Mouse (Mus musculus): Measurements from ENCODE around the gene Rnf157. TPM values are rescaled to one million over a fixed set of nuclear protein-coding genes. Genes with fewer than 3 reads are reported as not detected.

Gene Rnf157
- polyA plus RNA-seq, 1 experiment from 2014 or later, result 20.8 TPM

DNA sequence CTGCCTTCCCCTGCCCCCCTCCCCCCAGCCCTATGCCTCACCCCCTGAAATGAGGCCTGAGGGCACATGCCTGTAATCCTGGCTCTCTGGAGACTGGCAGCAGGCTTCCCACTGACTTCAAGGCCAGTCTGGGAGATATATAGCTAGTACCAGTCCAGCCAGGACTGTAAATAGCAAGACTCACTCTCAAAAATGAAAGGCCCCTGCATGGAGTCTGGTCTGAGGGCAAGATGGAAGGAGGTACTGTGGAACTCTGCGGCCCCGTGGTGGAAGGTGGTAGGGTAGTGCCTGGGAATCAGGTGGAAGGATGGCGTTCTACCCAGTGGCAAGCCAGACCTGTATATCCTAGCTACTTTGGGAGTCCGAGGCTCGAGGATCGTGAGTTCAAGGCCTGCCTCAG, 31.1 kb upstream of the Rnf157 start:
- no peak overlapping the region for H3K27ac ChIP-seq (replicated peaks; ENCODE audit: low read depth, low read length)
- 89% methylated on average over 6 of the region's 6 CpGs for WGBS

DNA sequence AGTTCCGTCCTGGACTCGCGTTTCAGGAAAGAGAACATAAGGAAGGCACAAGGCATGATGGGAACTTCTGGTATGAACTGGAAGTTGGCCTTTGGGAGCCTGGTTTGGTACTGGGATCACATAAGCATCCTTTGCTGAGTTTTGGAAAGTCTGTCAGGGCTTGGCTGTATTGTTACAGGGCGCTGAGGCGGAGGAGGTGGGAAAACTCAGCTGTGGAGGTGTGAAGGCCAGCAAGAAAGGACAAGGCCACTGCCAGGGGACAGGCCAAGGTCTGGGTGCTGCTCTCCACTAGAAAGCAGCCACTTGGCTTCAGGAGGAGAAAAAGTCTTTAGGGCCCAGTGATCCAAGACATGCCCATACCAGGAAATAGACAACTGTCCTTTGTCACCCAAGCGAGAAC, 30.5 kb upstream of the Rnf157 start:
- Histone ChIP-seq H3K27ac (replicated peaks; ENCODE audit: low read depth, low read length) (no peak overlapping the region), H3K27me3 (ENCODE audit: control insufficient read depth, insufficient read depth, low read length) (peaks cover 11% of the 10 kb centered on the region), H3K9me3 (ENCODE audit: control insufficient read depth, low read length) (no peaks in the 10 kb centered on the region), H3K4me3 (ENCODE audit: low read depth, low read length) (no peak overlapping the region), H3K9ac (ENCODE audit: low read length) (no peak overlapping the region), H3K4me2 (ENCODE audit: low read depth, severe bottlenecking) (no peak overlapping the region), H3K4me1 (ENCODE audit: control insufficient read depth, insufficient read depth, low read length) (no peaks in the 10 kb centered on the region), H3K36me3 (ENCODE audit: control insufficient read depth, insufficient read depth, low read length) (peaks cover 4% of the 10 kb centered on the region; the same call in 1 of the 2 replicates)
- WGBS, result 80% methylated on average over 6 of the region's 6 CpGs
- DNase-seq (ENCODE audit: low spot score) (no peak), ATAC-seq (ENCODE audit: insufficient number of reproducible peaks, low FRiP score, low TSS enrichment, low read depth) (no peak)

More for the DNA sequence above, 31.1 kb upstream of the Rnf157 start:
- H3K27me3 ChIP-seq (ENCODE audit: control insufficient read depth, insufficient read depth, low read length), result peaks cover 11% of the 10 kb centered on the region
- no peak overlapping the region for H3K9ac ChIP-seq (ENCODE audit: low read length)
- H3K9me3 ChIP-seq (ENCODE audit: control insufficient read depth, low read length), result no peaks in the 10 kb centered on the region
- no peak for DNase-seq (ENCODE audit: low spot score)
- no peaks in the 10 kb centered on the region for H3K4me1 ChIP-seq (ENCODE audit: control insufficient read depth, insufficient read depth, low read length)
- H3K36me3 ChIP-seq (ENCODE audit: control insufficient read depth, insufficient read depth, low read length), result peaks cover 3% of the 10 kb centered on the region; the same call in 1 of the 2 replicates
- no peak overlapping the region for H3K4me2 ChIP-seq (ENCODE audit: low read depth, severe bottlenecking)
- no peak for ATAC-seq (ENCODE audit: insufficient number of reproducible peaks, low FRiP score, low TSS enrichment, low read depth)
- no peak overlapping the region for H3K4me3 ChIP-seq (ENCODE audit: low read depth, low read length)

DNA sequence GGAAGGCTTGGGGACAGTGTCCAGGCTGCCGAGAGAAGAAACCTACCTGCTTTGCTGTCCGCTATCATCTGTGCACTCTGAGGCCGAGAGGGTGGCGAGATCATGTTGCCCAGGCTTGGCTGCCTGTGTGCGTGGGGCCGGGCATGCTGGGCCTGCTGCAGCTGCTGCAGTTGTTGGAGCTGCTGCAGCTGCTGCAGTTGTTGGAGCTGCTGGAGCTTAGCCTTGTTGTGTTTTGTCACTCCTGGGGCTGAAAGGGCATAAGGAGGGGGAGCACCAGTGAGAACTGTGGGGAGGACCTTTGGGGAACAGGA, 30.0 kb upstream of the Rnf157 start:
- no peaks in the 10 kb centered on the region for H3K4me1 ChIP-seq (ENCODE audit: control insufficient read depth, insufficient read depth, low read length)
- DNase-seq (ENCODE audit: low spot score) (no peak), ATAC-seq (ENCODE audit: insufficient number of reproducible peaks, low FRiP score, low TSS enrichment, low read depth) (no peak)
- H3K9me3 ChIP-seq (ENCODE audit: control insufficient read depth, low read length), result no peaks in the 10 kb centered on the region
- no peak overlapping the region for H3K4me3 ChIP-seq (ENCODE audit: low read depth, low read length)
- H3K27me3 ChIP-seq (ENCODE audit: control insufficient read depth, insufficient read depth, low read length), result peaks cover 11% of the 10 kb centered on the region
- no peak overlapping the region for H3K27ac ChIP-seq (replicated peaks; ENCODE audit: low read depth, low read length)
- H3K36me3 ChIP-seq (ENCODE audit: control insufficient read depth, insufficient read depth, low read length), result peaks cover 4% of the 10 kb centered on the region; the same call in 1 of the 2 replicates
- no peak overlapping the region for H3K9ac ChIP-seq (ENCODE audit: low read length)
- WGBS, result 77% methylated on average over 6 of the region's 6 CpGs
- no peak overlapping the region for H3K4me2 ChIP-seq (ENCODE audit: low read depth, severe bottlenecking)

DNA sequence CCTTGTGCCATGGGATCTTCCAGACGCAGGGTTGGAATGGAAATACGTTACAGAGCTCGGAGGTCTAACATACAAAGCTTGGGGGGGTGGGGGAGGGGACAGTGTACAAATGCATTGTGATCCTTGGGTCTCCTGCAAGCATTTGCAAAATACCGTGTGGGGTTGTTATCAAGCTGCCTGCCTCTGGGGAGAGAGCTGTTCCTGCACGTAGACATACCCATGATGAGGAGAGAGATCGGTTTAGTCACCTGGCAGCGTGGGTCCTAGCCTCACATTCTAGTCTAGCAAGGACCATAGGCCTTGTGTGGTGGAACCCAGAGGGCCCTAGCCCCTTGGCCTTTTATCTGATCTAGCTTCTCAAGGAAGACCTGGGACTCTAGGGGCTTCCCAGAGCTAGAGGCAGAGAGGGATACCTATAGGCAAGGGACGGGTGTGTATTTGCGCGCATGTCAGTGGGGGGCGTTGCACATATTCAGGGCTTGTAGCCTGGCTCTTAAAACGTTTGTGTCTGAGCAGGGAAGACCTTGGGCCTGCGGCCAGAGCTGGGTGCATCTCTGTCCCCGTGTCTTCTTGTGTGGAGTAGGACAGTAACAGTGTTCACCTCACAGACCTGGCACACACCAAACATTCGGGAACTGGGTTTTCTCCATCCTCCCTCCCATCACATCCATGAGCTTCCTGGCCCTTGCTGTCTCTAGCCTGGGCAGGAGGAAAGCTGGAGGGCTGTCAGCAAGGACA, 29.5 kb upstream of the Rnf157 start:
- Histone ChIP-seq H3K4me2 (ENCODE audit: low read depth, severe bottlenecking) (no peak overlapping the region), H3K4me3 (ENCODE audit: low read depth, low read length) (no peak overlapping the region), H3K4me1 (ENCODE audit: control insufficient read depth, insufficient read depth, low read length) (no peaks in the 10 kb centered on the region), H3K27ac (replicated peaks; ENCODE audit: low read depth, low read length) (no peak overlapping the region), H3K9me3 (ENCODE audit: control insufficient read depth, low read length) (no peaks in the 10 kb centered on the region), H3K27me3 (ENCODE audit: control insufficient read depth, insufficient read depth, low read length) (peaks cover 10% of the 10 kb centered on the region), H3K36me3 (ENCODE audit: control insufficient read depth, insufficient read depth, low read length) (peaks cover 7% of the 10 kb centered on the region; the same call in 1 of the 2 replicates), H3K9ac (ENCODE audit: low read length) (no peak overlapping the region)
- DNase-seq (ENCODE audit: low spot score), result no peak
- 85% methylated on average over 15 of the region's 15 CpGs for WGBS
- ATAC-seq (ENCODE audit: insufficient number of reproducible peaks, low FRiP score, low TSS enrichment, low read depth), result no peak

DNA sequence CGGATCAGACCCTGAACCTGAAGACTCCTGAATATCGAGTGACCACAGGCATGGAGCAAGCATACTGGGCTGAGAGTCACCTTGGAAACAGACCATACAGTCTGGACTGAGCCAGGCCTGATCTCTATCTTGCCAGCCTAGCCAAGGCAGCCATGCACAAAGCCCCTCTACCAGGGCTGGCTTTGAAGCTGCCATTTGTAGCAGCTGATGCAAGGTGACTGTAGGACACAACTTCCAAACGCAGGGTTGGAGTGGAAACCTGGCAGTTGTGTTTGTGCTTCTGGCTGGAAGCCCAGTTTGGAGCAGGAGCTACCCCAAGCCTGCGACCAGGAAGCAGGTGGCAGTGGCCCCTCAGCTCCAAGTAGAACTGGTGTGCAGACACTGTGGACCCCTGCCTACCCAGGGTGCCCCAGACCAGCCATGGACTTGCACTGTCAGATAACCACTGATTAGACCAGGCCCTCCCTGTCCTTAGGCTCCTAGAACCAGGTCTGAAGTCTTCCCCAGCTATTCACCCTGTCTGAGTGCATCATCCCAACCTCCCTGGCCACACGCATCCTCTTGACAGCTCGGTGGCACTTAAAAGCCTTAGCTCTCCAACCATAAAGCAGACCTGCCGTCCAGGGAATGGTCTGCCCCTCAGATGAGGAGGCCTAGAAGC, 27.7 kb upstream of the Rnf157 start:
- Histone ChIP-seq H3K4me1 (ENCODE audit: control insufficient read depth, insufficient read depth, low read length) (peaks cover 7% of the 10 kb centered on the region), H3K27ac (replicated peaks; ENCODE audit: low read depth, low read length) (no peak overlapping the region), H3K27me3 (ENCODE audit: control insufficient read depth, insufficient read depth, low read length) (no peaks in the 10 kb centered on the region), H3K4me3 (ENCODE audit: low read depth, low read length) (no peak overlapping the region), H3K9me3 (ENCODE audit: control insufficient read depth, low read length) (no peaks in the 10 kb centered on the region), H3K4me2 (ENCODE audit: low read depth, severe bottlenecking) (no peak overlapping the region), H3K36me3 (ENCODE audit: control insufficient read depth, insufficient read depth, low read length) (peaks cover 10% of the 10 kb centered on the region; the same call in 1 of the 2 replicates), H3K9ac (ENCODE audit: low read length) (no peak overlapping the region)
- 80% methylated on average over 7 of the region's 7 CpGs for WGBS
- ATAC-seq (ENCODE audit: insufficient number of reproducible peaks, low FRiP score, low TSS enrichment, low read depth) (no peak), DNase-seq (ENCODE audit: low spot score) (no peak)

DNA sequence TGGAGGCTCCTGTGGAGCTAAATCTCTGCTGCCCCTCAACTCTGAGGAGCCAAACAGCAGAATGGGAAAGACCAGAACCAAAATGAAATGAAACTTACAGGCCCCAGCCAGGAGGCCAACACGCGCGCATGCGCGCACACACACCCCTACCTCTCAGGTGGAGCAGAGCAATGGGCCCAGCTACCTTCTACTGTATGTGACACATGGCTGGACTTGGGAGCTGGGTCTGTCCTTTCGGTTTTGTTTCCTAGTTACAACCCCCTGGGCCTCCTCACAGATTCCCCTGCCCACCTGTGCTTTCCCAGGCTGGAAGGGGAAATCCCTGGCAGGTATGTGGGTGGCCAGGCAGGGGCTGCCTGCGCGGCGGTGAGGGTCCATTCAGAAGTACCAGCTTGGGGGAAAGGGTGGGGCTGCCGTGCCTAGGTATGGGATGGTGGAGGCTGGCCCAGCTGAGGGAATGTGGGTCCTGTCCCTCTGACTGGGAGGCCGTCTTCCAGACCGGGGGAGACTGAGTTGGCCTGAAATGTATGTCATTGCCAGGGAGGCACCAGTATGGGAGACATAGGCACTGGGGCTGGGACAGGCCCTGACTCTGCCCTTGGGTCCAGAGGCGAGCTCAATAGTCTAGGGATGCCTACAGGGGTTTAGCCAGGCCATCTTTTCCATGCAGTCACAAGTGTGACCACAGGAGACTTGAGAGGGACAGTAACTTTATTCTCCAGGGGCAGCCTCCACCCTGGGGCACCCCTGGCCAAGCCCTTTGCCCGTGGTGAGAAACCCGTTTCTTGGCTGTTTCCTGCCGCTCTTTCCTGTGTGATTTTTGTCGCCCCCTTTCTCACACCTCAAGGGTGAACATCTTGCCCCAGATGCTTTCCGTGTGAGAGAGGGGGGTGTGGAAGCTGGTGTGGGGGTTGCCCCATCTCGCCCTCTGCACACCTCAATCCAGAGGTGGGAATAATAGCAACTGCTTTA, 26.7 kb upstream of the Rnf157 start:
- H3K27me3 ChIP-seq (ENCODE audit: control insufficient read depth, insufficient read depth, low read length), result no peaks in the 10 kb centered on the region
- no peak overlapping the region for H3K9ac ChIP-seq (ENCODE audit: low read length)
- 72% methylated on average over 19 of the region's 19 CpGs for WGBS
- H3K4me3 ChIP-seq (ENCODE audit: low read depth, low read length), result no peak overlapping the region
- peaks cover 11% of the 10 kb centered on the region for H3K4me1 ChIP-seq (ENCODE audit: control insufficient read depth, insufficient read depth, low read length)
- DNase-seq (ENCODE audit: low spot score) (no peak), ATAC-seq (ENCODE audit: insufficient number of reproducible peaks, low FRiP score, low TSS enrichment, low read depth) (no peak)
- H3K27ac ChIP-seq (replicated peaks; ENCODE audit: low read depth, low read length), result no peak overlapping the region
- peaks cover 10% of the 10 kb centered on the region; the same call in 1 of the 2 replicates for H3K36me3 ChIP-seq (ENCODE audit: control insufficient read depth, insufficient read depth, low read length)
- H3K9me3 ChIP-seq (ENCODE audit: control insufficient read depth, low read length), result no peaks in the 10 kb centered on the region
- H3K4me2 ChIP-seq (ENCODE audit: low read depth, severe bottlenecking), result no peak overlapping the region; the same call in 1 of the 2 replicates

DNA sequence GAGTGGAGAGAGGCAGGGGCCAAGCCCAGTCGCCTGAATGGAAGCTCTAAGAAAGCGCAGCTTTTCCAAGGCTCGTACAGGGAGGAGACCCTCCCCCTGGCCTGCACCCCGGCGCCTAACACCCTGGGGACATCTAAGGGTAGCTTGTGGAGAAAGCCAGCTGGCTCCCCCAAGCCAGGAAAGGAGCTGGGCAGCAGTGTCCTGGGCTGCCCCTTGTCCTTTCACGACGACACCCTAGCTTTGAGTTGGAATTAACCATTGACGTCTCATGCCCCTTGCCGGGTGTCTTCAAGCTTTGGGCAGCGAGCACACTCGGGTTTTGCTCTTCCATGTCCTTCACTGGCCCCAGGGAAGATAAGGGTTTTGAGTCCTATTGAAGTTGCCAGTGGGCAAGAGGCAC, 24.7 kb upstream of the Rnf157 start:
- no peaks in the 10 kb centered on the region for H3K27me3 ChIP-seq (ENCODE audit: control insufficient read depth, insufficient read depth, low read length)
- H3K4me3 ChIP-seq (ENCODE audit: low read depth, low read length), result no peak overlapping the region
- H3K4me1 ChIP-seq (ENCODE audit: control insufficient read depth, insufficient read depth, low read length), result peaks cover 14% of the 10 kb centered on the region
- H3K9ac ChIP-seq (ENCODE audit: low read length), result no peak overlapping the region
- peaks cover 10% of the 10 kb centered on the region; the same call in 1 of the 2 replicates for H3K36me3 ChIP-seq (ENCODE audit: control insufficient read depth, insufficient read depth, low read length)
- no peaks in the 10 kb centered on the region for H3K9me3 ChIP-seq (ENCODE audit: control insufficient read depth, low read length)
- ATAC-seq (ENCODE audit: insufficient number of reproducible peaks, low FRiP score, low TSS enrichment, low read depth), result no peak
- H3K4me2 ChIP-seq (ENCODE audit: low read depth, severe bottlenecking), result no peak overlapping the region
- WGBS, result 86% methylated on average over 11 of the region's 11 CpGs
- no peak for DNase-seq (ENCODE audit: low spot score)
- H3K27ac ChIP-seq (replicated peaks; ENCODE audit: low read depth, low read length), result no peak overlapping the region

DNA sequence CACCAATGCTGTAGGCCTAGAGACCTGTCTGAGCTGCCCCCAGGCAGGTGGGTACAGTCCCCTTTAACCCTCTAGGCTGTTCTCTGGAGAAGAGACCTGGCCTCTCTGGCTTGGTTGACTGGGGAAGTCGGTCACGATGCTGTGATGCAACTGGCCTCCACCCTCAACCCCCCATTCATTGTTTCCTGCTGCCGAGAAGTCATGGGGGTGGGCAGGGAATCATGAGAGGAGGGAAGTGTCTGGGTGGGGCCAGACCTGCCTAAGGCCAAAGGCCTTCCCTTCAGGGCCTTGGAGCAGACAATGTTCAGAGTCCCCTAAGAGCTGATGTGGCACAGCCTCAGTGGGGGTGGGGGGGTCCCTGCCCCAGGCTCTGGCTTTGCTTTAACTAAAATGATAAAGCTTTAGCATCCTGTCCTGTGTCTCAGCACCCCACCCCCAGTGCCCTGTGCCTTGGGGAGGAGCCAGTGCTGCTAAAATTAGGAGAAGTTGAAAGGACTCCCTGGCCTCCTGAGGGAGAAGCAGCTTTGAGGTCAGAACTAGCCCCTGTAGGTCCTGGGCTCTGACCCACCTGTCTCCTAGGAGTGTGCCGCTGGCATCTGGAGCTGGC, 24.0 kb upstream of the Rnf157 start:
- H3K9me3 ChIP-seq (ENCODE audit: control insufficient read depth, low read length), result no peaks in the 10 kb centered on the region
- ATAC-seq (ENCODE audit: insufficient number of reproducible peaks, low FRiP score, low TSS enrichment, low read depth), result no peak
- H3K4me2 ChIP-seq (ENCODE audit: low read depth, severe bottlenecking), result 0 out of 2 replicates have a peak overlapping the region, but pooled peaks have one; percentile 12
- H3K9ac ChIP-seq (ENCODE audit: low read length), result 0 out of 2 replicates have a peak overlapping the region, but pooled peaks have one; percentile 2
- no peak overlapping the region for H3K4me3 ChIP-seq (ENCODE audit: low read depth, low read length)
- H3K27ac ChIP-seq (replicated peaks; ENCODE audit: low read depth, low read length), result 0 out of 2 replicates have a peak overlapping the region, but pooled peaks have one; percentile 22
- no peak for DNase-seq (ENCODE audit: low spot score)
- H3K36me3 ChIP-seq (ENCODE audit: control insufficient read depth, insufficient read depth, low read length), result peaks cover 10% of the 10 kb centered on the region; the same call in 1 of the 2 replicates
- H3K27me3 ChIP-seq (ENCODE audit: control insufficient read depth, insufficient read depth, low read length), result no peaks in the 10 kb centered on the region
- H3K4me1 ChIP-seq (ENCODE audit: control insufficient read depth, insufficient read depth, low read length), result peaks cover 14% of the 10 kb centered on the region
- WGBS, result 74% methylated on average over 4 of the region's 4 CpGs
